ENCODE assay signal across 8 mouse cellular contexts in the genomic region with DNA sequence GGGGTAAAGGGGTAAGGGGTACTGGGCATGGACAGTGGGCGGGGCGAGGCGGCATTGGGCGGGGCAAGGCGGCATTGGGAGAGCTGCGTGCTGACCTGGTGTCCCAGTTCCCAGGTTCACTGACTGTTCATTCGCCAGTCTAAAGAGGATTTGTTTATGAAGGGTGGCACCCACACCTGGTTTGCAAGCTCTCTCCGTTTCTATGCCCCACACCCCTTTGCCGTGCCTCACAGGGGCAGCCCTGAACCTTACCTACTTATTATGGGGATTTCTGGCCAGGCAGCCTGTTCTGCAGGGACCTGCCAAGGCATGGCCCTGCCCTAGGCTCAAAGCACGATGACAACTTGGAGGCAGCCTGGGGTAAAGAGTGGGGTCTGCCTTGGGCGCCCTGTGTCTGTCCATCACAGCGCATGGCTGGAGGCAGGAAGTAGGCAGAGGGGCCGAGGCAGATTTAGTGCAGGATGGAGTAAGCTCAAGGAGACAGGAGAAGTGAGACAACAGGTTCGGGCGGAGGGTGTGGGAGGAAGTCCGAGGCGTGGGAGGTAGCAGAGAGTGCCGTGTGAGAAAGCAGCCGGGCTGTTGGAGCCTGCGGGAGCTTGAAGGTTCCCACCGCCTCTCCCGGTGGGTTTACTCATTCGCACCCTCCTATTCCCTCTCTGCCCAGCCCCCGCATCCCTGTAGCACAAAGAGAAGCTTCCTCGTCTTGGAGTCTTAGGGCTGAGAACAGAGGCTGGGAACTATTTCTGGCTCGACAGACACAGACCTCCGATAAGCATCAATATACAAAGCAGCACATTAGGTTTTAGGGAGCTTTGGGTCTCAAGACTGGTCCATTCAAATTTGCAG. TPM values are rescaled to one million over a fixed set of nuclear protein-coding genes. Genes with fewer than 3 reads are reported as not detected.
DNase-seq lines count a peak whose midpoint lies in the region; TF ChIP-seq lines count a peak whose summit lies in the region.

No protein-coding gene starts in this region.

- intact Hi-C loops in left cerebral cortex, adult 2 months (cut with DNase I) = no loop called here
- intact Hi-C loops in gastrocnemius, postnatal 14 days (cut with DNase I; ENCODE audit: low total_unique reads) = no loop called here

- no peaks in the 10 kb centered on the region; the same call in 1 of the 2 replicates for H3K4me1 ChIP-seq in bone marrow macrophage, adult 2 months (ENCODE audit: control insufficient read depth, insufficient read depth, low read length)

- peak overlapping the region; percentile 42 for H3K4me3 ChIP-seq in bone marrow macrophage, adult 2 months (ENCODE audit: insufficient read depth, low read length)
- peak overlapping the region; percentile 7; the same call in 1 of the 2 replicates for H3K4me3 ChIP-seq in left cerebral cortex, adult 2 months

- no peak overlapping the region for H3K27ac ChIP-seq in bone marrow macrophage, adult 2 months (ENCODE audit: insufficient read depth, low read depth, low read length)
- peak overlapping the region; percentile 44 for H3K27ac ChIP-seq in left cerebral cortex, adult 2 months

- no peak for TF ChIP-seq POLR2A in bone marrow macrophage, adult 2 months (IDR thresholded peaks at IDR 0.05; ENCODE audit: borderline replicate concordance, low read depth, low read length)

- TF ChIP-seq CTCF in bone marrow macrophage, adult 2 months (IDR thresholded peaks at IDR 0.05; ENCODE audit: low read depth, low read length) = no peak
- TF ChIP-seq CTCF in left cerebral cortex, adult 2 months (IDR thresholded peaks at IDR 0.05) = no peak

- peak; percentile 63 for DNase-seq in CD4-positive, CD25-positive, alpha-beta regulatory T cell, adult 2 months (ENCODE audit: low read depth, low spot score)
- peak; percentile 41 for DNase-seq in gonadal fat pad, adult 2 months (ENCODE audit: low read depth)
- DNase-seq in left cerebral cortex, adult 2 months (ENCODE audit: extremely low spot score in 1 of 2, low spot score in 2 of 2) = peak; percentile 72 to 77
- peak; percentile 54 for DNase-seq in lung, postnatal 36 days
- DNase-seq in right cerebral cortex, postnatal 10 days (ENCODE audit: low spot score in 2 of 2) = peak; percentile 67 to 77
- no peak for DNase-seq in gastrocnemius, postnatal 14 days
- no peak for DNase-seq in c-Kit-positive CD71-positive TER-119-positive erythroid progenitor cells, embryonic 14.5 days (ENCODE audit: low spot score)

RNA-seq across cellular contexts. Expression of a gene that starts 14.4 kb away (rescaled TPM):
- polyA plus RNA-seq in bone marrow macrophage, adult 2 months (2012; ENCODE audit: insufficient read depth, insufficient read length, missing spikeins) = not detected in 2 replicates
- 0.32 and 1.8 TPM in 2 replicates for polyA plus RNA-seq in gonadal fat pad, adult 2 months (2012; rRNA removed)
- 1 to 10 TPM; 1.6 to 1.7 TPM for total RNA-seq in left cerebral cortex, adult 2 months (2021)
- 100 to 1,000 TPM; 204 to 373 TPM for total RNA-seq in gastrocnemius, postnatal 14 days (2021)

RNA-seq across cellular contexts. Expression of a gene that starts 24.8 kb away (rescaled TPM):
- polyA plus RNA-seq in bone marrow macrophage, adult 2 months (2012; ENCODE audit: insufficient read depth, insufficient read length, missing spikeins) = 0.53 TPM in 1 of 2 replicates, not detected in the other
- 41.3 and 42.6 TPM in 2 replicates for polyA plus RNA-seq in gonadal fat pad, adult 2 months (2012; rRNA removed)
- under 1 TPM; 0.95 to 0.98 TPM for total RNA-seq in left cerebral cortex, adult 2 months (2021)
- under 1 TPM; 0.16 to 0.22 TPM for total RNA-seq in gastrocnemius, postnatal 14 days (2021)

RNA-seq across cellular contexts. Expression of a gene that starts 27.7 kb away (rescaled TPM):
- 8.0 and 8.5 TPM in 2 replicates for polyA plus RNA-seq in bone marrow macrophage, adult 2 months (2012; ENCODE audit: insufficient read depth, insufficient read length, missing spikeins)
- 150 and 254 TPM in 2 replicates for polyA plus RNA-seq in gonadal fat pad, adult 2 months (2012; rRNA removed)
- total RNA-seq in left cerebral cortex, adult 2 months (2021) = 10 to 100 TPM; 18.2 to 20.0 TPM
- total RNA-seq in gastrocnemius, postnatal 14 days (2021) = 10 to 100 TPM; 25.4 to 39.5 TPM

RNA-seq across cellular contexts. Expression of a gene that starts 42.6 kb away (rescaled TPM):
- polyA plus RNA-seq in bone marrow macrophage, adult 2 months (2012; ENCODE audit: insufficient read depth, insufficient read length, missing spikeins) = not detected in 2 replicates
- 6.8 and 11.6 TPM in 2 replicates for polyA plus RNA-seq in gonadal fat pad, adult 2 months (2012; rRNA removed)
- 1 to 10 TPM; 7.5 to 8.9 TPM for total RNA-seq in left cerebral cortex, adult 2 months (2021)
- total RNA-seq in gastrocnemius, postnatal 14 days (2021) = 10 to 100 TPM; 22.8 to 27.9 TPM

Comparison
In these comparisons a context has a peak if more than half of its experiments do, and no peak if none do; other contexts are left out.
1. DNase-seq: peak in CD4-positive, CD25-positive, alpha-beta regulatory T cell, adult 2 months (single experiment), gonadal fat pad, adult 2 months (single experiment), left cerebral cortex, adult 2 months (2 of 2), lung, postnatal 36 days (single experiment) and right cerebral cortex, postnatal 10 days (2 of 2); none in gastrocnemius, postnatal 14 days (single experiment) and c-Kit-positive CD71-positive TER-119-positive erythroid progenitor cells, embryonic 14.5 days (single experiment).
2. RNA of a gene that starts 14.4 kb away (total RNA-seq): 204 to 373 TPM in gastrocnemius, postnatal 14 days; 1.6 to 1.7 TPM in left cerebral cortex, adult 2 months; every median in the first group is over 10 times any median in the second.